Mouse (Mus musculus) thymus, adult 18-20 months (tissue): ENCODE data around the gene Creld1.

ENCODE experiments used
- DNase-seq, 2 experiments: peaks; one replicate each; pipeline ENCODE4 v3.0.0; 2022; ENCODE audit warnings: mixed read lengths in 2 of 2

The Creld1 gene

GRCm38 (mm10) chr6:113483100-113483615, at the start of gene Creld1:
Creld1 (plus strand) TSS chr6:113483297.
- DNase-seq: peak; percentile 90 to 92

- DNase-seq: no peak
Measured at GRCm38 (mm10) chr6:113433661-113434060, 49.4 kb upstream of the Creld1 start.

GRCm38 (mm10) chr6:113434691-113435090, 48.4 kb upstream of the Creld1 start:
- no peak for DNase-seq

- DNase-seq: no peak
Measured at GRCm38 (mm10) chr6:113435664-113436205, 47.4 kb upstream of the Creld1 start, which contains the start of gene Cidec. Cidec (minus strand) TSS chr6:113435760.

GRCm38 (mm10) chr6:113437135-113437534, 46.0 kb upstream of the Creld1 start:
- no peak for DNase-seq

- DNase-seq: no peak
Measured at GRCm38 (mm10) chr6:113438721-113439430, 44.2 kb upstream of the Creld1 start.

- DNase-seq: no peak
Measured at GRCm38 (mm10) chr6:113440686-113441085, 42.4 kb upstream of the Creld1 start.

GRCm38 (mm10) chr6:113441147-113441680, 41.9 kb upstream of the Creld1 start:
- peak; percentile 40 to 60 for DNase-seq

- DNase-seq: no peak
Measured at GRCm38 (mm10) chr6:113442087-113442441, 41.0 kb upstream of the Creld1 start.

GRCm38 (mm10) chr6:113442442-113443090, 40.5 kb upstream of the Creld1 start, which contains the start of gene Jagn1:
Jagn1 (plus strand) TSS chr6:113442569.
- DNase-seq: peak; percentile 80 to 87

- DNase-seq: no peak
Measured at GRCm38 (mm10) chr6:113443091-113443490, 40.0 kb upstream of the Creld1 start.

GRCm38 (mm10) chr6:113444207-113444965, 38.7 kb upstream of the Creld1 start:
- no peak for DNase-seq

- no peak for DNase-seq
Measured at GRCm38 (mm10) chr6:113447639-113448038, 35.5 kb upstream of the Creld1 start.

- DNase-seq: no peak
Measured at GRCm38 (mm10) chr6:113451839-113452238, 31.3 kb upstream of the Creld1 start.

GRCm38 (mm10) chr6:113455007-113455406, 28.1 kb upstream of the Creld1 start:
- no peak for DNase-seq

- peak; percentile 40 to 60 for DNase-seq
Measured at GRCm38 (mm10) chr6:113457952-113458534, 25.1 kb upstream of the Creld1 start, which contains the start of gene Il17re. Il17re (plus strand) TSS chr6:113458484.

- DNase-seq: peak in 1 of 2 experiments; percentile 18
Measured at GRCm38 (mm10) chr6:113458635-113459034, 24.5 kb upstream of the Creld1 start.

GRCm38 (mm10) chr6:113464040-113464439, 19.1 kb upstream of the Creld1 start:
- no peak for DNase-seq

GRCm38 (mm10) chr6:113465602-113466001, 17.5 kb upstream of the Creld1 start:
- no peak for DNase-seq

- no peak for DNase-seq
Measured at GRCm38 (mm10) chr6:113468512-113468911, 14.6 kb upstream of the Creld1 start.

- peak; percentile 57 to 66 for DNase-seq
Measured at GRCm38 (mm10) chr6:113469021-113469420, 14.1 kb upstream of the Creld1 start.

GRCm38 (mm10) chr6:113469432-113469831, 13.7 kb upstream of the Creld1 start:
- peak in 1 of 2 experiments; percentile 47 for DNase-seq
